Mouse (Mus musculus): ENCODE measurements around the gene Kif3c. TPM values are rescaled to one million over a fixed set of nuclear protein-coding genes. Genes with fewer than 3 reads are reported as not detected.

Kif3c gene
- polyA plus RNA-seq, 1 experiment from 2014 or later, result 73.8 TPM

GRCm38 (mm10) chr12:3436446-3436845 is 71.5 kb downstream of the Kif3c start:
- ATAC-seq (ENCODE audit: low FRiP score), result no peak
- Histone ChIP-seq H3K9me3 (ENCODE audit: control insufficient read depth, low read length) (no peaks in the 10 kb centered on the region), H3K4me1 (replicated peaks; ENCODE audit: control insufficient read depth, insufficient read depth, low read length) (no peaks in the 10 kb centered on the region), H3K27me3 (ENCODE audit: control insufficient read depth, insufficient read depth, low read length) (no peaks in the 10 kb centered on the region), H3K4me2 (replicated peaks) (no peak overlapping the region), H3K4me3 (replicated peaks; ENCODE audit: low read length) (no peak overlapping the region), H3K9ac (no peak overlapping the region), H3K36me3 (replicated peaks; ENCODE audit: control insufficient read depth, insufficient read depth) (no peaks in the 10 kb centered on the region), H3K27ac (no peak overlapping the region)
- no peak for DNase-seq (ENCODE audit: low spot score)
- WGBS, result 98% methylated on average over 5 of the region's 5 CpGs

GRCm38 (mm10) chr12:3437815-3438214 is 72.9 kb downstream of the Kif3c start:
- DNase-seq (ENCODE audit: low spot score) (no peak), ATAC-seq (ENCODE audit: low FRiP score) (no peak)
- 95% methylated on average over 1 of the region's 1 CpGs for WGBS
- no peak overlapping the region for H3K9ac ChIP-seq
- H3K36me3 ChIP-seq (replicated peaks; ENCODE audit: control insufficient read depth, insufficient read depth), result 0 out of 2 replicates have a peak, but pooled peaks cover under 1% of the 10 kb centered on the region
- no peaks in the 10 kb centered on the region for H3K27me3 ChIP-seq (ENCODE audit: control insufficient read depth, insufficient read depth, low read length)
- H3K27ac ChIP-seq, result no peak overlapping the region
- no peak overlapping the region for H3K4me2 ChIP-seq (replicated peaks)
- no peaks in the 10 kb centered on the region for H3K4me1 ChIP-seq (replicated peaks; ENCODE audit: control insufficient read depth, insufficient read depth, low read length)
- no peaks in the 10 kb centered on the region for H3K9me3 ChIP-seq (ENCODE audit: control insufficient read depth, low read length)
- H3K4me3 ChIP-seq (replicated peaks; ENCODE audit: low read length), result no peak overlapping the region

GRCm38 (mm10) chr12:3440916-3441315 is 76.0 kb downstream of the Kif3c start:
- no peaks in the 10 kb centered on the region for H3K4me1 ChIP-seq (replicated peaks; ENCODE audit: control insufficient read depth, insufficient read depth, low read length)
- 85% methylated on average over 2 of the region's 2 CpGs for WGBS
- H3K27me3 ChIP-seq (ENCODE audit: control insufficient read depth, insufficient read depth, low read length), result no peaks in the 10 kb centered on the region
- H3K27ac ChIP-seq, result no peak overlapping the region
- ATAC-seq (ENCODE audit: low FRiP score) (no peak), DNase-seq (ENCODE audit: low spot score) (no peak)
- no peak overlapping the region for H3K4me2 ChIP-seq (replicated peaks)
- H3K4me3 ChIP-seq (replicated peaks; ENCODE audit: low read length), result no peak overlapping the region
- H3K9ac ChIP-seq, result no peak overlapping the region
- H3K9me3 ChIP-seq (ENCODE audit: control insufficient read depth, low read length), result no peaks in the 10 kb centered on the region
- H3K36me3 ChIP-seq (replicated peaks; ENCODE audit: control insufficient read depth, insufficient read depth), result peaks cover 17% of the 10 kb centered on the region

GRCm38 (mm10) chr12:3441361-3441760 is 76.4 kb downstream of the Kif3c start:
- no peak for ATAC-seq (ENCODE audit: low FRiP score)
- WGBS, result 93% methylated on average over 5 of the region's 5 CpGs

GRCm38 (mm10) chr12:3453554-3453953 is 88.6 kb downstream of the Kif3c start:
- no peak overlapping the region for H3K27ac ChIP-seq
- no peaks in the 10 kb centered on the region for H3K27me3 ChIP-seq (ENCODE audit: control insufficient read depth, insufficient read depth, low read length)
- H3K9me3 ChIP-seq (ENCODE audit: control insufficient read depth, low read length), result no peaks in the 10 kb centered on the region
- no peak overlapping the region for H3K4me3 ChIP-seq (replicated peaks; ENCODE audit: low read length)
- ATAC-seq (ENCODE audit: low FRiP score) (no peak), DNase-seq (ENCODE audit: low spot score) (no peak)
- H3K4me2 ChIP-seq (replicated peaks), result no peak overlapping the region
- 87% methylated on average over 3 of the region's 3 CpGs for WGBS
- H3K36me3 ChIP-seq (replicated peaks; ENCODE audit: control insufficient read depth, insufficient read depth), result peaks cover 50% of the 10 kb centered on the region
- no peak overlapping the region for H3K9ac ChIP-seq
- H3K4me1 ChIP-seq (replicated peaks; ENCODE audit: control insufficient read depth, insufficient read depth, low read length), result no peaks in the 10 kb centered on the region

More at GRCm38 (mm10) chr12:3441361-3441760, 76.4 kb downstream of the Kif3c start:
- Histone ChIP-seq H3K27me3 (ENCODE audit: control insufficient read depth, insufficient read depth, low read length) (no peaks in the 10 kb centered on the region), H3K9me3 (ENCODE audit: control insufficient read depth, low read length) (no peaks in the 10 kb centered on the region), H3K9ac (no peak overlapping the region), H3K27ac (no peak overlapping the region), H3K4me2 (replicated peaks) (no peak overlapping the region), H3K4me3 (replicated peaks; ENCODE audit: low read length) (no peak overlapping the region), H3K4me1 (replicated peaks; ENCODE audit: control insufficient read depth, insufficient read depth, low read length) (no peaks in the 10 kb centered on the region), H3K36me3 (replicated peaks; ENCODE audit: control insufficient read depth, insufficient read depth) (peaks cover 17% of the 10 kb centered on the region)
- DNase-seq (ENCODE audit: low spot score), result no peak

Other genes starting within 250 kb of the Kif3c start
- 181 and 199 TPM in 2 replicates for gene Rab10, start 55.2 kb upstream of the Kif3c start, polyA plus RNA-seq (2014; fragmentation: Nextera tagmentation; extraction: Ambion mirVana)
- 11.8 and 12.4 TPM in 2 replicates for gene Asxl2, start 61.7 kb downstream of the Kif3c start, polyA plus RNA-seq (2014; fragmentation: Nextera tagmentation; extraction: Ambion mirVana)
- 53.0 and 58.4 TPM in 2 replicates for gene Dtnb, start 207.2 kb downstream of the Kif3c start, polyA plus RNA-seq (2014; fragmentation: Nextera tagmentation; extraction: Ambion mirVana)